Mouse (Mus musculus) v-Abl transformed pro-B cells (cell line): Measurements from ENCODE around the gene Mast4.

Source experiments
- in situ Hi-C, 2 experiments: fragments of 400-800 bp; cut with MboI; formaldehyde crosslinking; loops; one replicate each; pipeline ENCODE4 v1.15.1; 2025; ENCODE audit not compliant: unreplicated experiment in 2 of 2

The Mast4 gene

GRCm38 (mm10) chr13:102944516-102944915 is 389.8 kb downstream of the Mast4 start:
- in situ Hi-C loops: no loop called here

- in situ Hi-C loops: no loop called here
Observed at GRCm38 (mm10) chr13:102942557-102942956, 391.7 kb downstream of the Mast4 start.

GRCm38 (mm10) chr13:102940476-102940875 is 393.8 kb downstream of the Mast4 start:
- in situ Hi-C loops: no loop called here

DNA sequence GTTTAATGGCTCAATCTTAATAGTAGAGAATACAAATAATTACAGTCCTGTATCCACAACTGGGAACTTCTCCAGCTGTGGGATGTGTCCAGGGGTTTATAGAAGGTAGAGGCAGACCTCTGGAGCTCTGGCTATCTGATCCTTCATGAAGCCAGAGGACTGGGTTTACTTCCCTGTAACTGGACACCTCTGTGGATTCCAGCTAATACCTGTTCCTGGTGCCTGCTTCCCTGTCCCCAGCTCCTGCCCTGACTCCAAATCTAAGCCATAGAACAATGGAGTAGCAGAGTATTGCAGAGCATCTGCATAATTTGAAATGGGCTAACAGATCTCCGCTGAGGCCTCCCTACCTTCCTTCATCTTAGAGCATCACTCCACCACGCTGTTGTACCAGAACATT is 398.1 kb downstream of the Mast4 start:
- in situ Hi-C loops: no loop called here

- in situ Hi-C loops: no loop called here
Observed at GRCm38 (mm10) chr13:102935788-102936187, 398.5 kb downstream of the Mast4 start.

GRCm38 (mm10) chr13:102933702-102934101 is 400.6 kb downstream of the Mast4 start:
- in situ Hi-C loops: no loop called here

DNA sequence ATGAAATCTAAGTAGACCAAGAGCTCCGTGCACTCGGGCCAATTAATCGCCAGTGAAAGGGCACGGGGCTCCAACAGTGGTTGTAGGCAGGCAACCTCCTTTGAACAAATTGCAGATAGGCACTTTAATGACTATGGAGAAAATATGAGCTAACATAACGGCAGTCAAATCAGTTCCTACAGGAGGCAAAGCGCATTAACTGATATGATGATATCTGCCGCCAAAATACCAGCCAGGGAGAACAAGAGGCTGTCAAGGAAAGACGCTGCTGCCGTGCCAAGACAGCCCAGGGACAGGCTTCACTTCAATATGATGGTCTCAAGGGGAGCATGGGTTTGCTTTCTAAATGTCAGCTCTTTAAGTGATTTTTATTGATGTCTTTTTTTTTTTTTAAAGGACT is 401.9 kb downstream of the Mast4 start:
- in situ Hi-C loops: no loop called here

GRCm38 (mm10) chr13:102931951-102932350 is 402.3 kb downstream of the Mast4 start:
- in situ Hi-C loops: no loop called here

DNA sequence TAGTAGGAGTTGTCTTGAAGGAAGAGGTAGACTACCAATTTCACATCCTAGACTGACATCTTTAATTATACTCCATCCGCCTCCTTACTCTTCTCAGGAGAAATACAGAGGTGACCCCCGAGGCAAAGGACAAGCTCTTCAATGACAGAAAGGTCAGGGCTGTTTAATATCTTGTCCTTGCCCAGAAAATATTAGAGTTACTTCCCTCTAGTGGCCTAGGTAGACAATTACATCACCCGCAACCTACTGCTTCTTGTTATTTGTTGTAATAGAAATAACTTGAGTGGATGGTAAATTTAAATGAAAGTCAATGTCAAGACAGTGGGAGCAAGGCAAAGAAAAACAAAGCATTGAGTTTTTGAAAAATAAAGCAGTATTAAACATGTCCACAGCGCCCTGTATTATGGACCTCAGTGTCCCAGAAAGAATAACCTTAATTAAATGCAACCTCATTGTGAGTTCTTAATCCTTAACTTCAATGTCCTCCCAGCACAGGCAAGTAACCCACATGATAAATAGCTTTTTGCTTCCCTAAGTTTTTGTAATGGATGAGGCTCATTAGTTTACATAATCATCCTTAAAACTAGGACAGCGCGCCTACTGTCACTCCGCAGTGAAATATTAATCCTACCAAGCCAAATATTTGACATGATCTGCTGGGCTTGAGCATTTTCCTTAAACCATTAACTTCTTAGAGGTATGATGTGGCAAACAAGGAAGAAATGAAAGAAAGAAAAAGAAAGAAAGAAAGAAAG is 408.3 kb downstream of the Mast4 start:
- in situ Hi-C loops: no loop called here

DNA sequence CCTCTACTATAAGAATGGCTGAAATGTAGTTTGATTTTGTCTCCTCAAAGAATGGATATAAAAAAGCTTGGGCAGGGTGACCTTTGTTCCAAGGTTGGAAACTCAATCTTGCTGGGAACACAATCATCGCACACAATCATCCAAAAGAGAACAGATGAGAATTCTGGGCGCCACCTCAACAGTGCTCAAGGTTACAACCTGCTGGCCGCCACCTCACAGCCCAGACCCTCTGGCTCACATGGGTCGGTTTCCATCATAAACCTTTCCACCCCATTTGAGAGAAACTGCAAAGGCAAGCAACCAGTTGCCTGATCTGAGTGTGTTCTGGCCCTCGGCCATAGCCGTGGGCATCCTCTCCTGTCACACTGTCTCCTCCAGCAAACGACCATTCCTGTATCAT is 414.6 kb downstream of the Mast4 start:
- in situ Hi-C loops: loop anchor here (25.0 kb wide), 3 partner anchors 557 to 1207 kb away; no protein-coding TSS in a partner anchor

DNA sequence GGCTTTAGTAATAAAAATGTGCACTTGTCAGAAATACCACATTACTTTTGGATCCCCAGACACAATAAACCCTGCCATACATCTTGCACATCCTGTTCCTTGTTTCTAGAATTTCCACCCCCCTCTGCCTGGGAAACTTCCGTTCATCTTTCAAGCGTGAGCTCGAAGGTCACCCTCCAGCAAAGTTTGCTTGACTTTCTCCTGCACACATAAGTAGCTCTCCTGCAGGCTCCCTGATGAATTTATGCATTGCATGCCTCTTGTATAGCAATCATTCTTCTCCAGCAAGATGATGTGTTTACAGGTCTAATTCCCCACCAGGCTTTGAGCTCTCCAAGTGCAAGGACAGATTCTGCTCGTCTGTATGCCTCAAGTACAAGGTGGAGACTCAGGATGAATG is 415.7 kb downstream of the Mast4 start:
- in situ Hi-C loops: loop anchor here (25.0 kb wide), 3 partner anchors 556 to 1206 kb away; no protein-coding TSS in a partner anchor

GRCm38 (mm10) chr13:102915341-102915740 is 419.0 kb downstream of the Mast4 start:
- in situ Hi-C loops: loop anchor here (25.0 kb wide), 3 partner anchors 553 to 1203 kb away; no protein-coding TSS in a partner anchor

DNA sequence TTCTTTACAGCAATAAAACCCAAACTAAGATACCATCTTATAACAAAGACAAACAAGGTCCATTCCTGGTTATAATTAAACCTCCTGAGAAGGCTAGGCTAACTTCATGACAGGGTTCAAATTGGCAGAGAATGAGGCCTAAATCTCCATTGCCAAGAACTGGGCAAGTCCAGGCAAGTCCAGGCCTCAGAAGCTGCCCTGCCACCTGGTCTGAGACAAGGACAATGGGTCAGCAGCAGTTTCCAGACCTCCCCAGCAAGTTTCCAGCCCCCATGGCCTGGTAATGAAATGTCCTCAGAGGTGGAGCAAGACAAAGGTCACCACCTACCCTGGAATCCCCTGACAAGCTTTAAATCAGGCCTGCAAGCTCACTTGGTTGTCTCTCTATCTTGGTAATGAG is 419.5 kb downstream of the Mast4 start:
- in situ Hi-C loops: loop anchor here (25.0 kb wide), 3 partner anchors 552 to 1202 kb away; no protein-coding TSS in a partner anchor

DNA sequence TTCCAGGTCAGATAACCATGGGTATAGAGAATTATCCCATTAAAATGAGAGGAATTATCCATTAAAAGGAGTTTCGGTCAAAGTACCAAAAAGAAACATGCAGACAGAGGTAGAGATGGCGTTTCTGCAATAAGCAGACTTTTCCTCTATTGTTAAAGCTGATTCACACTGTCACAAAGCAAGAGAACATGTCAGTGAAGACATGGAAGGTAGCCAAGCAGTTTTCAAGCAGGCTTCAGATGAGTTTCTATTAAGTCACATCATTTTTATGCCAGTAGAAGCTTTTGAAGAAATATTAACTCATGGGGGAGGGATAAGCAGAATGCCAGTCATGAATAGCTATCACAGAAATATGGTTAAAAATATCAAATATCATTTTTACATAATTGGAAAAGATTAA is 420.4 kb downstream of the Mast4 start:
- in situ Hi-C loops: loop anchor here (25.0 kb wide), 3 partner anchors 552 to 1202 kb away; no protein-coding TSS in a partner anchor

- in situ Hi-C loops: loop anchor here (25.0 kb wide), 3 partner anchors 551 to 1201 kb away; no protein-coding TSS in a partner anchor
Observed at GRCm38 (mm10) chr13:102912867-102913266, 421.4 kb downstream of the Mast4 start.

- in situ Hi-C loops: loop anchor here (5.0 to 25.0 kb wide), 7 partner anchors 163 to 1198 kb away; partner anchors contain the start of gene Pik3r1 (in 1 of the 2)
Observed at GRCm38 (mm10) chr13:102909654-102910418, 424.5 kb downstream of the Mast4 start.

DNA sequence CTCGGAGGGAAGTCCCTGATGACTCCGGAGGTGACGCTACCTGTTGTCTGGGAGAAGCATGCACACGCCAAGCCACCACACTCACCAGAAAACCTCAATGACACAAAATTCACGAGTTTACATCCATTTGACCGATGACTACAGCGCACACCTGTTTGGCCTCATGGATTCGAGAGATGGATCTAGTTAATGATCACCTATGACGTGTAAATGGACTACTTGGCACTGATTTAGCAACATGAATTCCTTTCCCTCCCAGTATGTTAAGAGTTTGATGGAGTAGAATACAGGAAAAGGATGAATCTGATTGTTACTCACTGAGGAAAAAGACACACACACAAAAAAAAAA is 427.7 kb downstream of the Mast4 start:
- in situ Hi-C loops: loop anchor here (5.0 to 25.0 kb wide), 7 partner anchors 159 to 1194 kb away; partner anchors contain the start of gene Pik3r1 (in 1 of the 2)

- in situ Hi-C loops: loop anchor here (5.0 to 25.0 kb wide), 7 partner anchors 159 to 1194 kb away; partner anchors contain the start of gene Pik3r1 (in 1 of the 2)
Observed at GRCm38 (mm10) chr13:102906004-102906660, 428.2 kb downstream of the Mast4 start.

DNA sequence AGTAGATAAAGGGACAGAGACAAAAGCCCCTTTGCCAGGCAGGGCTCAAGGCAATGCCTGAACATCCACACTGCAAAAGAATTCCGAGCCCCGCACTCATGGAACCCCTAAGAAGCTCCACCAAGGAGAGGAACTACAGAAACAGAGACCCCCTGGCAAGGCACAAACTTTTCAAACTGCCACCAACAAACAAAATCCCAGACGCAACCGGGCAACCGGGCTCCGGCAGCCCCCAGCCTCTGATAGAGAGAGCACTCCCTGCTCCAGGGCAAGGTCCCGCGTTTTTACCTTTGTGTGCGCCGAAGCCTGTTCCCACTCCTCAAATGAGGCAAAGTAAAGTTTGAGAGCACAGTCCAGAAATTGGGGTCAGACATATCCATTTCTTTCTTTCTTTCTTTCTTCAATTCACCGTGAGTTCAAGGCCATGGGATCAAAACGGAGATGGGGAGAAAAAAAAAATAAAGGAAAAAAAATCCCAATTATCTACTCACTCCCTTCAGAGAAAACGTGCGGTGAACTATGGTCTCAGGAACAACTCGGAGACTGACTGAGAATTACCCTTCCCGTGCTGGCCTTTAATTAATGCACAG is 428.8 kb downstream of the Mast4 start:
- in situ Hi-C loops: loop anchor here (5.0 to 25.0 kb wide), 7 partner anchors 158 to 1193 kb away; partner anchors contain the start of gene Pik3r1 (in 1 of the 2)

- in situ Hi-C loops: loop anchor here (10.0 to 25.0 kb wide), 6 partner anchors 159 to 1191 kb away; partner anchors contain the start of gene Pik3r1 (in 1 of the 2)
Observed at GRCm38 (mm10) chr13:102903689-102904088, 430.6 kb downstream of the Mast4 start.
